In genomic region chr5:102874605-102875298, GRCm38 (mm10) we compare ENCODE assay signal across 9 mouse cellular contexts.
A peak's percentile ranks its signal among the peaks of the same experiment; 100 is the strongest.
DNase-seq lines count a peak whose midpoint lies in the region; ATAC-seq and TF ChIP-seq lines count a peak whose summit lies in the region.
"Had no signal": no experiment of that assay in that cellular context is flagged by ENCODE, and none has a peak within 500 bp of the region (broad histone marks: within the 10 kb centered on the region; RNA-seq: fewer than 3 reads in every experiment).

No protein-coding gene starts in this region.

- H3K4me2 ChIP-seq in CH12.LX (ENCODE audit: insufficient read depth, low read depth, poor library complexity, severe bottlenecking), result no peak overlapping the region
- no peak overlapping the region; the same call in 1 of the 2 replicates for H3K4me2 ChIP-seq in embryonic facial prominence, embryonic 14.5 days (ENCODE audit: low read depth, low read length)
- no peak overlapping the region for H3K4me2 ChIP-seq in liver, embryonic 14.5 days (ENCODE audit: low read depth)
- H3K4me2 ChIP-seq: embryonic facial prominence, embryonic 15.5 days had no signal

- dilution Hi-C loops in CH12.LX (cut with MboI; ENCODE audit: extremely low pct_ligation_motif_present, extremely low pct_unique_long_range_greater_than_20kb, low sequenced_read_pairs), result no loop called here

- H3K79me2 ChIP-seq in CH12.LX (replicated peaks; ENCODE audit: control insufficient read depth, extremely low read depth, insufficient read depth, poor library complexity, severe bottlenecking), result no peaks in the 10 kb centered on the region

- TF ChIP-seq POLR2A in CH12.LX (IDR thresholded peaks at IDR 0.05; ENCODE audit: low read depth, low read length), result no peak

- TF ChIP-seq EP300 in CH12.LX (IDR thresholded peaks at IDR 0.05; ENCODE audit: low read length), result no peak
- TF ChIP-seq EP300 in liver, embryonic 14.5 days (IDR thresholded peaks at IDR 0.05; ENCODE audit: low read depth), result no peak

- TF ChIP-seq CTCF in CH12.LX (conservative IDR thresholded peaks at IDR 0.05 in 1 of 2, IDR thresholded peaks at IDR 0.05 in 1 of 2; ENCODE audit: low read depth in 2 of 2, low read length in 2 of 2), result peak; percentile 26 to 79; a peak in 3 of 4 replicates
- TF ChIP-seq CTCF in liver, embryonic 14.5 days (IDR thresholded peaks at IDR 0.05; ENCODE audit: low read depth), result peak; percentile 56

- peak; percentile 83 for TF ChIP-seq RAD21 in CH12.LX (IDR thresholded peaks at IDR 0.05; ENCODE audit: low read depth, low read length)

- no peak overlapping the region for H3K9ac ChIP-seq in CH12.LX (ENCODE audit: insufficient read depth, low read depth)
- H3K9ac ChIP-seq in embryonic facial prominence, embryonic 14.5 days (ENCODE audit: low read depth, low read length), result no peak overlapping the region
- no peak overlapping the region for H3K9ac ChIP-seq in liver, embryonic 14.5 days (replicated peaks)
- H3K9ac ChIP-seq: embryonic facial prominence, embryonic 15.5 days had no signal

- H3K27me3 ChIP-seq in CH12.LX (replicated peaks), result no peaks in the 10 kb centered on the region
- H3K27me3 ChIP-seq in embryonic facial prominence, embryonic 14.5 days (replicated peaks; ENCODE audit: control insufficient read depth, insufficient read depth, low read length), result no peaks in the 10 kb centered on the region
- no peaks in the 10 kb centered on the region for H3K27me3 ChIP-seq in liver, embryonic 14.5 days (ENCODE audit: control insufficient read depth, insufficient read depth, low read length)
- H3K27me3 ChIP-seq: embryonic facial prominence, embryonic 15.5 days had no signal

- H3K9me3 ChIP-seq in CH12.LX (replicated peaks; ENCODE audit: low read length), result no peaks in the 10 kb centered on the region
- no peaks in the 10 kb centered on the region for H3K9me3 ChIP-seq in embryonic facial prominence, embryonic 14.5 days (ENCODE audit: control insufficient read depth, low read length)
- no peaks in the 10 kb centered on the region for H3K9me3 ChIP-seq in liver, embryonic 14.5 days (ENCODE audit: control insufficient read depth, low read length)
- H3K9me3 ChIP-seq: embryonic facial prominence, embryonic 15.5 days had no signal

- ATAC-seq in embryonic facial prominence, embryonic 14.5 days (ENCODE audit: low read depth), result peak; percentile 71
- no peak for ATAC-seq in liver, embryonic 14.5 days (ENCODE audit: insufficient read depth)

- H3K4me1 ChIP-seq in CH12.LX (ENCODE audit: control insufficient read depth in 1 of 2, insufficient read depth in 2 of 2), result no peaks in the 10 kb centered on the region
- peaks cover 4% of the 10 kb centered on the region; the same call in 1 of the 2 replicates for H3K4me1 ChIP-seq in embryonic facial prominence, embryonic 14.5 days (ENCODE audit: control insufficient read depth, insufficient read depth, low read length)
- H3K4me1 ChIP-seq in liver, embryonic 14.5 days (replicated peaks; ENCODE audit: control insufficient read depth in 2 of 2, insufficient read depth in 2 of 2, low read length in 1 of 2), result no peaks in the 10 kb centered on the region
- H3K4me1 ChIP-seq: embryonic facial prominence, embryonic 15.5 days had no signal

- DNase-seq in CH12.LX (ENCODE audit: extremely low read depth), result peak; percentile 57
- DNase-seq in adrenal gland, postnatal 14 days, result peak; percentile 56
- DNase-seq in embryonic facial prominence, embryonic 14.5 days (ENCODE audit: low spot score), result peak; percentile 89
- peak; percentile 73 to 76 for DNase-seq in heart, postnatal 10 days
- peak; percentile 74 for DNase-seq in kidney, postnatal 10 days
- DNase-seq in liver, embryonic 14.5 days (ENCODE audit: low read depth in 3 of 3, low spot score in 3 of 3), result peak; percentile 4 to 20 (median 10)
- peak; percentile 61 for DNase-seq in retina, postnatal 7 days (ENCODE audit: low read depth, low spot score)
- no peak for DNase-seq in T-cell, adult 2 months (ENCODE audit: low spot score)

- in situ Hi-C loops in CH12.LX (cut with MboI; ENCODE audit: low pct_ligation_motif_present, low pct_unique_long_range_greater_than_20kb, low sequenced_read_pairs), result loop anchor here (25.0 kb wide), 1 partner anchor 162 kb away; no protein-coding TSS in a partner anchor

- H3K4me3 ChIP-seq in CH12.LX (replicated peaks in 1 of 3; ENCODE audit: low read depth in 2 of 3, low read length in 2 of 3, poor library complexity in 1 of 3), result no peak overlapping the region
- H3K4me3 ChIP-seq in embryonic facial prominence, embryonic 14.5 days (ENCODE audit: low read depth, low read length), result no peak overlapping the region
- no peak overlapping the region for H3K4me3 ChIP-seq in liver, embryonic 14.5 days (ENCODE audit: insufficient read depth in 1 of 2, low read depth in 2 of 2, low read length in 2 of 2)
- H3K4me3 ChIP-seq: embryonic facial prominence, embryonic 15.5 days had no signal

- H3K27ac ChIP-seq in CH12.LX (ENCODE audit: insufficient read depth, low read depth), result no peak overlapping the region
- no peak overlapping the region for H3K27ac ChIP-seq in embryonic facial prominence, embryonic 14.5 days (replicated peaks; ENCODE audit: low read depth, low read length)
- H3K27ac ChIP-seq in liver, embryonic 14.5 days, result no peak overlapping the region
- H3K27ac ChIP-seq: embryonic facial prominence, embryonic 15.5 days had no signal

- 36% methylated on average over 11 of the region's 11 CpGs for WGBS in embryonic facial prominence, embryonic 14.5 days
- 41% methylated on average over 11 of the region's 11 CpGs for WGBS in liver, embryonic 14.5 days (ENCODE audit: insufficient replicate concordance)

- intact Hi-C loops in heart, postnatal 10 days (cut with DNase I), result loop anchor here (5.0 kb wide), 3 partner anchors 107 to 667 kb away; no protein-coding TSS in a partner anchor

- H3K36me3 ChIP-seq in CH12.LX (replicated peaks in 1 of 2; ENCODE audit: control insufficient read depth in 1 of 2, insufficient read depth in 1 of 2, low read length in 1 of 2), result peaks cover 13 to 90% of the 10 kb centered on the region in 2 experiments
- H3K36me3 ChIP-seq in embryonic facial prominence, embryonic 14.5 days (ENCODE audit: control insufficient read depth, insufficient read depth, low read length), result peaks cover 10% of the 10 kb centered on the region; the same call in 1 of the 2 replicates
- H3K36me3 ChIP-seq in liver, embryonic 14.5 days (replicated peaks; ENCODE audit: control insufficient read depth, insufficient read depth, low read depth), result no peaks in the 10 kb centered on the region

TF ChIP-seq in CH12.LX, 34 proteins besides CTCF, POLR2A, EP300 and RAD21:
- no peak for TF ChIP-seq JUN (IDR thresholded peaks at IDR 0.05; ENCODE audit: insufficient read depth, low read depth, low read length)
- peak; percentile 74 for TF ChIP-seq SMC3 (IDR thresholded peaks at IDR 0.05; ENCODE audit: low read depth, low read length)
TF ChIP-seq in CH12.LX: peak in this region for 1.
